ENCODE assay signal across 15 mouse cellular contexts in genomic region chr10:100604254-100604653, GRCm38 (mm10). TPM values are rescaled to one million over a fixed set of nuclear protein-coding genes. Genes with fewer than 3 reads are reported as not detected.
DNase-seq lines count a peak whose midpoint lies in the region; ATAC-seq and TF ChIP-seq lines count a peak whose summit lies in the region.
"Had no signal": no experiment of that assay in that cellular context is flagged by ENCODE, and none has a peak within 500 bp of the region (broad histone marks: within the 10 kb centered on the region; RNA-seq: fewer than 3 reads in every experiment).

No protein-coding gene starts in this region.

- no peak overlapping the region for H3K4me3 ChIP-seq in kidney, postnatal 0 days (replicated peaks; ENCODE audit: low read depth, low read length)
- H3K4me3 ChIP-seq in neural tube, embryonic 13.5 days = no peak overlapping the region
- H3K4me3 ChIP-seq: embryonic facial prominence, embryonic 10.5 days had no signal

- no peak overlapping the region for H3K27ac ChIP-seq in kidney, postnatal 0 days
- H3K27ac ChIP-seq in neural tube, embryonic 13.5 days (replicated peaks) = no peak overlapping the region
- H3K27ac ChIP-seq: embryonic facial prominence, embryonic 10.5 days had no signal

- peak; percentile 56 for TF ChIP-seq CTCF in kidney, postnatal 0 days (IDR thresholded peaks at IDR 0.05; ENCODE audit: low read depth)

- H3K27me3 ChIP-seq in kidney, postnatal 0 days (ENCODE audit: insufficient read depth, low read length) = no peaks in the 10 kb centered on the region
- H3K27me3 ChIP-seq in neural tube, embryonic 13.5 days = no peaks in the 10 kb centered on the region

- ATAC-seq in cerebellum, adult (ENCODE audit: insufficient number of reproducible peaks, low FRiP score, low TSS enrichment) = peak; percentile 95
- ATAC-seq in kidney, postnatal 0 days (replicated peaks; ENCODE audit: low FRiP score, low read depth) = no peak
- ATAC-seq in neural tube, embryonic 13.5 days (ENCODE audit: low read depth) = peak; percentile 74; the same call in 1 of the 2 replicates
- ATAC-seq: intestine, embryonic 16.5 days had no signal

- DNase-seq in cerebellum, adult 11 months = no peak
- DNase-seq in kidney, postnatal 0 days (ENCODE audit: low spot score) = peak; percentile 22
- DNase-seq in kidney, postnatal 14 days = no peak
- DNase-seq in cerebellum, postnatal 14 days = peak; percentile 61 to 65
- no peak for DNase-seq in lung, postnatal 4 days
- no peak for DNase-seq in B cell, adult 2 months
- DNase-seq: adrenal gland, adult 8-10 months; layer of hippocampus, adult 9-11 months; thymus, postnatal 36 days had no signal

- no peak overlapping the region for H3K9ac ChIP-seq in kidney, postnatal 0 days (ENCODE audit: low read depth, low read length)
- no peak overlapping the region for H3K9ac ChIP-seq in neural tube, embryonic 13.5 days

- H3K4me2 ChIP-seq in kidney, postnatal 0 days (ENCODE audit: low read length) = no peak overlapping the region
- no peak overlapping the region for H3K4me2 ChIP-seq in neural tube, embryonic 13.5 days

- H3K36me3 ChIP-seq in kidney, postnatal 0 days (ENCODE audit: insufficient read depth, low read length) = no peaks in the 10 kb centered on the region
- H3K36me3 ChIP-seq in neural tube, embryonic 13.5 days = no peaks in the 10 kb centered on the region
- H3K36me3 ChIP-seq: embryonic facial prominence, embryonic 10.5 days had no signal

- H3K9me3 ChIP-seq in kidney, postnatal 0 days (replicated peaks; ENCODE audit: low read length) = no peaks in the 10 kb centered on the region
- no peaks in the 10 kb centered on the region for H3K9me3 ChIP-seq in neural tube, embryonic 13.5 days
- H3K9me3 ChIP-seq: embryonic facial prominence, embryonic 10.5 days had no signal

- H3K4me1 ChIP-seq in kidney, postnatal 0 days (replicated peaks; ENCODE audit: insufficient read depth, low read length) = no peaks in the 10 kb centered on the region
- H3K4me1 ChIP-seq in neural tube, embryonic 13.5 days (replicated peaks) = no peaks in the 10 kb centered on the region
- H3K4me1 ChIP-seq: embryonic facial prominence, embryonic 10.5 days had no signal

- WGBS in kidney, postnatal 0 days = 52% methylated on average over 2 of the region's 2 CpGs
- WGBS in neural tube, embryonic 13.5 days = 71% methylated on average over 2 of the region's 2 CpGs

RNA-seq across cellular contexts. Expression of gene 1700017N19Rik, which starts 14.0 kb away (rescaled TPM):
- polyA plus RNA-seq in kidney, postnatal 0 days (2015; fragmentation: Nextera tagmentation; extraction: Ambion mirVana) = not detected in 2 replicates
- polyA plus RNA-seq in neural tube, embryonic 13.5 days (2015; fragmentation: Nextera tagmentation; extraction: Ambion mirVana) = 0.36 and 0.47 TPM in 2 replicates
- polyA plus RNA-seq: embryonic facial prominence, embryonic 10.5 days; heart, embryonic 14.5 days; intestine, embryonic 16.5 days; liver, adult 2 months had no signal

RNA-seq across cellular contexts. Expression of gene 4930430F08Rik, which starts 14.0 kb away (rescaled TPM):
- 10.1 and 11.3 TPM in 2 replicates for polyA plus RNA-seq in kidney, postnatal 0 days (2015; fragmentation: Nextera tagmentation; extraction: Ambion mirVana)
- polyA plus RNA-seq in neural tube, embryonic 13.5 days (2015; fragmentation: Nextera tagmentation; extraction: Ambion mirVana) = 12.3 and 12.8 TPM in 2 replicates

Comparison
In these comparisons a context has a peak if more than half of its experiments do, and no peak if none do; other contexts are left out.
1. DNase-seq: peak in kidney, postnatal 0 days (single experiment) and cerebellum, postnatal 14 days (2 of 2); none in cerebellum, adult 11 months (single experiment), kidney, postnatal 14 days (single experiment), lung, postnatal 4 days (0 of 2) and B cell, adult 2 months (0 of 2).